ENCODE assay signal across 15 mouse cellular contexts in the genomic region with DNA sequence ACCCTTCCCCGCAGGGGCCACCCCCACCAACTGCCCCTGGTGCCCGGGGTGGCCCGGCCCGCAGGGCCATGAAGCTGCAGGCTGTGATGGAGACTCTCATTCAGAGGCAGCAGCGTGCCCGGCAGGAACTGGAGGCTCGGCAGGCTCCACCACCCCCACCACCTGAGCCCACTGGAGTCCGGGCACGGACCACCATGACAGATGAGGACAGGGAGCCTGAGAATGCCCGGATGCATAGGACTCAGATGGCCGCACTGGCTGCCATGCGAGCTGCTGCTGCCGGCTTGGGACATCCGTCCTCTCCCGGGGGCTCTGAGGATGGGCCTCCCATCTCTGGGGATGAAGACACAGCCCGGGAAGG. TPM values are rescaled to one million over a fixed set of nuclear protein-coding genes. Genes with fewer than 3 reads are reported as not detected.
DNase-seq lines count a peak whose midpoint lies in the region; ATAC-seq and TF ChIP-seq lines count a peak whose summit lies in the region.
"Had no signal": no experiment of that assay in that cellular context is flagged by ENCODE, and none has a peak within 500 bp of the region (broad histone marks: within the 10 kb centered on the region; RNA-seq: fewer than 3 reads in every experiment).

No protein-coding gene starts in this region.

- H3K27me3 ChIP-seq in embryonic facial prominence, embryonic 12.5 days, result no peaks in the 10 kb centered on the region
- H3K27me3 ChIP-seq in limb, embryonic 10.5 days (ENCODE audit: low read depth, poor library complexity, severe bottlenecking), result no peaks in the 10 kb centered on the region
- H3K27me3 ChIP-seq in stomach, postnatal 0 days (ENCODE audit: control insufficient read depth, insufficient read depth, low read length), result no peaks in the 10 kb centered on the region
- H3K27me3 ChIP-seq: limb, embryonic 15.5 days had no signal

- H3K9me3 ChIP-seq in embryonic facial prominence, embryonic 12.5 days, result no peaks in the 10 kb centered on the region
- no peaks in the 10 kb centered on the region for H3K9me3 ChIP-seq in limb, embryonic 10.5 days (replicated peaks)
- H3K9me3 ChIP-seq in stomach, postnatal 0 days (ENCODE audit: control insufficient read depth, low read length), result no peaks in the 10 kb centered on the region
- H3K9me3 ChIP-seq: limb, embryonic 15.5 days had no signal

- DNase-seq in cerebellum, postnatal 10 days, result peak; percentile 63 to 76
- DNase-seq in cerebellum, adult 11 months, result no peak
- peak; percentile 76 for DNase-seq in left cerebral cortex, postnatal 4 days
- no peak for DNase-seq in left cerebral cortex, postnatal 25 days (ENCODE audit: low spot score in 2 of 2)
- no peak for DNase-seq in limb, embryonic 10.5 days (ENCODE audit: low spot score)
- no peak for DNase-seq in adipocyte (ENCODE audit: low spot score)
- no peak for DNase-seq in stomach, postnatal 0 days (ENCODE audit: low spot score)
- DNase-seq: adrenal gland, postnatal 36 days; cerebellum, postnatal 25 days; gastrocnemius, postnatal 14 days; kidney, adult 8-10 months had no signal

- no peak overlapping the region for H3K27ac ChIP-seq in embryonic facial prominence, embryonic 12.5 days
- H3K27ac ChIP-seq in limb, embryonic 10.5 days, result peak overlapping the region; percentile 95
- no peak overlapping the region for H3K27ac ChIP-seq in stomach, postnatal 0 days (replicated peaks)
- H3K27ac ChIP-seq: limb, embryonic 15.5 days had no signal

- intact Hi-C loops in left cerebral cortex, postnatal 4 days (cut with DNase I), result no loop called here
- intact Hi-C loops in left cerebral cortex, postnatal 25 days (cut with DNase I), result no loop called here

- no peak for TF ChIP-seq CTCF in stomach, postnatal 0 days (IDR thresholded peaks at IDR 0.05; ENCODE audit: low read depth)

- peaks cover 49% of the 10 kb centered on the region for H3K4me1 ChIP-seq in embryonic facial prominence, embryonic 12.5 days
- H3K4me1 ChIP-seq in limb, embryonic 10.5 days, result peaks cover 86% of the 10 kb centered on the region
- H3K4me1 ChIP-seq in stomach, postnatal 0 days (replicated peaks; ENCODE audit: control insufficient read depth, insufficient read depth), result peaks cover 25% of the 10 kb centered on the region

- TF ChIP-seq EP300 in stomach, postnatal 0 days (optimal IDR thresholded peaks at IDR 0.05), result no peak

- no peak overlapping the region for H3K4me2 ChIP-seq in embryonic facial prominence, embryonic 12.5 days (replicated peaks)
- H3K4me2 ChIP-seq in stomach, postnatal 0 days (replicated peaks; ENCODE audit: low read depth), result no peak overlapping the region
- H3K4me2 ChIP-seq: limb, embryonic 15.5 days had no signal

- 0 out of 2 replicates have a peak overlapping the region, but pooled peaks have one; percentile 7 for H3K9ac ChIP-seq in embryonic facial prominence, embryonic 12.5 days
- no peak overlapping the region for H3K9ac ChIP-seq in stomach, postnatal 0 days (ENCODE audit: low read length)
- H3K9ac ChIP-seq: limb, embryonic 15.5 days had no signal

- no peak overlapping the region for H3K4me3 ChIP-seq in embryonic facial prominence, embryonic 12.5 days
- peak overlapping the region; percentile 76 for H3K4me3 ChIP-seq in limb, embryonic 10.5 days
- H3K4me3 ChIP-seq in stomach, postnatal 0 days (ENCODE audit: low read depth, low read length), result no peak overlapping the region
- H3K4me3 ChIP-seq: limb, embryonic 15.5 days had no signal

- H3K36me3 ChIP-seq in embryonic facial prominence, embryonic 12.5 days, result peaks cover 38% of the 10 kb centered on the region
- peaks cover 61% of the 10 kb centered on the region for H3K36me3 ChIP-seq in limb, embryonic 10.5 days
- H3K36me3 ChIP-seq in stomach, postnatal 0 days (ENCODE audit: control insufficient read depth, insufficient read depth, low read length), result peaks cover 2% of the 10 kb centered on the region; the same call in 1 of the 2 replicates

- WGBS in embryonic facial prominence, embryonic 12.5 days, result 87% methylated on average over 16 of the region's 16 CpGs
- 88% methylated on average over 16 of the region's 16 CpGs for WGBS in limb, embryonic 10.5 days
- 89% methylated on average over 16 of the region's 16 CpGs for WGBS in stomach, postnatal 0 days

- no peak for ATAC-seq in embryonic facial prominence, embryonic 12.5 days (ENCODE audit: insufficient number of reproducible peaks, insufficient read depth, low FRiP score, low TSS enrichment)
- no peak for ATAC-seq in stomach, postnatal 0 days (ENCODE audit: low FRiP score, low TSS enrichment)

RNA-seq across cellular contexts. Expression of gene Arid3a, which starts 4.0 kb away (rescaled TPM):
- 1 to 10 TPM; 6.3 to 9.5 TPM for total RNA-seq in left cerebral cortex, postnatal 4 days (2021)
- total RNA-seq in left cerebral cortex, postnatal 25 days (2021), result 1 to 10 TPM; 5.4 to 8.6 TPM
- 4.9 and 6.6 TPM in 2 replicates for polyA plus RNA-seq in embryonic facial prominence, embryonic 12.5 days (2016; fragmentation: Nextera tagmentation; extraction: Ambion mirVana)
- 18.2 and 29.4 TPM in 2 replicates for polyA plus RNA-seq in limb, embryonic 10.5 days (2016; fragmentation: Nextera tagmentation; extraction: Ambion mirVana)
- 3.2 and 3.5 TPM in 2 replicates for polyA plus RNA-seq in stomach, postnatal 0 days (2015; fragmentation: Nextera tagmentation; extraction: Ambion mirVana)

RNA-seq across cellular contexts. Expression of gene R3hdm4, which starts 9.8 kb away (rescaled TPM):
- total RNA-seq in left cerebral cortex, postnatal 4 days (2021), result 100 to 1,000 TPM; 307 to 309 TPM
- 100 to 1,000 TPM; 366 to 394 TPM for total RNA-seq in left cerebral cortex, postnatal 25 days (2021)
- polyA plus RNA-seq in embryonic facial prominence, embryonic 12.5 days (2016; fragmentation: Nextera tagmentation; extraction: Ambion mirVana), result 159 and 166 TPM in 2 replicates
- 116 and 143 TPM in 2 replicates for polyA plus RNA-seq in limb, embryonic 10.5 days (2016; fragmentation: Nextera tagmentation; extraction: Ambion mirVana)
- 160 and 174 TPM in 2 replicates for polyA plus RNA-seq in stomach, postnatal 0 days (2015; fragmentation: Nextera tagmentation; extraction: Ambion mirVana)

RNA-seq across cellular contexts. Expression of gene Kiss1r, which starts 14.0 kb away (rescaled TPM):
- total RNA-seq in left cerebral cortex, postnatal 4 days (2021), result 1 to 10 TPM; 5.0 to 6.8 TPM
- 1 to 10 TPM; 7.1 to 7.8 TPM for total RNA-seq in left cerebral cortex, postnatal 25 days (2021)
- polyA plus RNA-seq in embryonic facial prominence, embryonic 12.5 days (2016; fragmentation: Nextera tagmentation; extraction: Ambion mirVana), result 0.85 and 1.4 TPM in 2 replicates
- polyA plus RNA-seq in limb, embryonic 10.5 days (2016; fragmentation: Nextera tagmentation; extraction: Ambion mirVana), result 0.31 and 0.49 TPM in 2 replicates
- 0.79 and 0.99 TPM in 2 replicates for polyA plus RNA-seq in stomach, postnatal 0 days (2015; fragmentation: Nextera tagmentation; extraction: Ambion mirVana)

RNA-seq across cellular contexts. Expression of gene Gm26602, which starts 20.1 kb away (rescaled TPM):
- total RNA-seq in left cerebral cortex, postnatal 4 days (2021), result not detected
- not detected for total RNA-seq in left cerebral cortex, postnatal 25 days (2021)
- polyA plus RNA-seq in embryonic facial prominence, embryonic 12.5 days (2016; fragmentation: Nextera tagmentation; extraction: Ambion mirVana), result 5.0 and 18.8 TPM in 2 replicates
- not detected in 2 replicates for polyA plus RNA-seq in limb, embryonic 10.5 days (2016; fragmentation: Nextera tagmentation; extraction: Ambion mirVana)
- polyA plus RNA-seq in stomach, postnatal 0 days (2015; fragmentation: Nextera tagmentation; extraction: Ambion mirVana), result 8.9 and 18.0 TPM in 2 replicates
- total RNA-seq: adrenal gland, postnatal 36 days; gastrocnemius, postnatal 14 days; heart, postnatal 25 days; megakaryocyte-erythroid progenitor cell, adult 5-6 weeks had no signal
- polyA plus RNA-seq: limb, embryonic 15.5 days had no signal

RNA-seq across cellular contexts. Expression of gene Med16, which starts 22.1 kb away (rescaled TPM):
- 10 to 100 TPM; 56.4 to 59.6 TPM for total RNA-seq in left cerebral cortex, postnatal 4 days (2021)
- total RNA-seq in left cerebral cortex, postnatal 25 days (2021), result 10 to 100 TPM; 57.5 to 59.8 TPM
- 60.4 and 60.9 TPM in 2 replicates for polyA plus RNA-seq in embryonic facial prominence, embryonic 12.5 days (2016; fragmentation: Nextera tagmentation; extraction: Ambion mirVana)
- polyA plus RNA-seq in limb, embryonic 10.5 days (2016; fragmentation: Nextera tagmentation; extraction: Ambion mirVana), result 63.6 and 67.1 TPM in 2 replicates
- polyA plus RNA-seq in stomach, postnatal 0 days (2015; fragmentation: Nextera tagmentation; extraction: Ambion mirVana), result 25.6 and 29.7 TPM in 2 replicates

Comparison
In these comparisons a context has a peak if more than half of its experiments do, and no peak if none do; other contexts are left out.
1. DNase-seq: peak in cerebellum, postnatal 10 days (2 of 2) and left cerebral cortex, postnatal 4 days (single experiment); none in cerebellum, adult 11 months (single experiment), left cerebral cortex, postnatal 25 days (0 of 2), limb, embryonic 10.5 days (single experiment), adipocyte (single experiment) and stomach, postnatal 0 days (single experiment).